Mouse (Mus musculus) MEL (cell line): Measurements from ENCODE around the gene Gm20388. TPM values are rescaled to one million over a fixed set of nuclear protein-coding genes. Genes with fewer than 3 reads are reported as not detected.

ENCODE experiments used
- DNase-seq: peaks from one replicate; pipeline ENCODE4 v3.0.0; 2011; ENCODE audit warnings: low read depth, low spot score
- H3K27ac ChIP-seq: 2 replicates; pipeline ENCODE4 v1.5.1; 2012; ENCODE audit warnings: low read depth, mild to moderate bottlenecking, control low read depth, low read length, moderate library complexity; ENCODE audit not compliant: control insufficient read depth
- H3K27me3 ChIP-seq, 2 experiments: fragments of 150-350 bp in 1 of 2; sonication (generic) in 1 of 2; 2 replicates each; pipeline ENCODE4 v1.6.1; 2012; ENCODE audit warnings: low read length in 2 of 2, mild to moderate bottlenecking in 2 of 2, improper control_type of control experiment in 1 of 2, moderate library complexity in 1 of 2; ENCODE audit not compliant: insufficient read depth in 2 of 2, control insufficient read depth in 1 of 2
- H3K36me3 ChIP-seq, 2 experiments: 2 replicates each; pipeline ENCODE4 v1.6.1; 2012 to 2014; ENCODE audit warnings: low read length in 2 of 2, improper control_type of control experiment in 1 of 2, inconsistent platforms in 1 of 2, mild to moderate bottlenecking in 1 of 2; ENCODE audit not compliant: insufficient read depth in 2 of 2, control insufficient read depth in 1 of 2
- H3K4me1 ChIP-seq, 2 experiments: fragments of 150-350 bp in 1 of 2; sonication (generic) in 1 of 2; 2 replicates each; pipeline ENCODE4 v1.6.1; 2012; ENCODE audit warnings: low read length in 2 of 2, improper control_type of control experiment in 1 of 2, mild to moderate bottlenecking in 1 of 2; ENCODE audit not compliant: insufficient read depth in 2 of 2, control insufficient read depth in 1 of 2
- H3K4me3 ChIP-seq, 2 experiments: fragments of 150-350 bp in 1 of 2; sonication (generic) in 1 of 2; 2 replicates each; pipeline ENCODE4 v1.5.1; 2012; ENCODE audit warnings: low read depth in 2 of 2, low read length in 2 of 2, mild to moderate bottlenecking in 2 of 2, moderate library complexity in 2 of 2, control low read depth in 1 of 2, improper control_type of control experiment in 1 of 2; ENCODE audit not compliant: control insufficient read depth in 1 of 2, insufficient read depth in 1 of 2
- H3K79me2 ChIP-seq: 2 replicates; pipeline ENCODE4 v1.6.1; 2012; ENCODE audit warnings: mild to moderate bottlenecking, low read length, moderate library complexity; ENCODE audit not compliant: control insufficient read depth, poor library complexity, insufficient read depth
- H3K9ac ChIP-seq: 2 replicates; pipeline ENCODE4 v1.6.1; 2012; ENCODE audit warnings: low read depth, mild to moderate bottlenecking, control low read depth, low read length, moderate library complexity; ENCODE audit not compliant: control insufficient read depth, poor library complexity, severe bottlenecking
- H3K9me3 ChIP-seq: fragments of 150-350 bp; sonication (generic); replicated peaks from 2 replicates; pipeline ENCODE4 v1.6.1; 2012; ENCODE audit warnings: mild to moderate bottlenecking, low read length, improper control_type of control experiment, moderate library complexity; ENCODE audit not compliant: insufficient read depth
- CHD1 ChIP-seq: IDR thresholded peaks from 2 replicates; pipeline ENCODE4 v1.6.1; 2012; ENCODE audit warnings: low read depth, mild to moderate bottlenecking, inconsistent platforms, low read length, improper control_type of control experiment
- E2F4 ChIP-seq: IDR thresholded peaks from 2 replicates; pipeline ENCODE4 v1.6.1; 2011; ENCODE audit warnings: low read depth, low read length, improper control_type of control experiment, borderline replicate concordance
- EP300 ChIP-seq, 2 experiments: IDR thresholded peaks; 2 replicates each; pipeline ENCODE4 v1.6.1; 2011; ENCODE audit warnings: improper control_type of control experiment in 2 of 2, low read length in 2 of 2, low read depth in 1 of 2, mild to moderate bottlenecking in 1 of 2
- ETS1 ChIP-seq: IDR thresholded peaks from 2 replicates; pipeline ENCODE4 v1.6.1; 2012; ENCODE audit warnings: low read depth, mild to moderate bottlenecking, inconsistent platforms, low read length, improper control_type of control experiment, moderate library complexity
- GATA1 ChIP-seq: IDR thresholded peaks from 2 replicates; pipeline ENCODE4 v1.6.1; 2011; ENCODE audit warnings: low read depth, low read length, improper control_type of control experiment
- MXI1 ChIP-seq: IDR thresholded peaks from 2 replicates; pipeline ENCODE4 v1.6.1; 2011; ENCODE audit warnings: mild to moderate bottlenecking, low read depth, low read length, improper control_type of control experiment
- NELFE ChIP-seq: IDR thresholded peaks from 2 replicates; pipeline ENCODE4 v1.6.1; 2011; ENCODE audit warnings: low read depth, low read length, improper control_type of control experiment
- NRF1 ChIP-seq: IDR thresholded peaks from 2 replicates; pipeline ENCODE4 v1.6.1; 2014; ENCODE audit warnings: low read depth, mild to moderate bottlenecking, inconsistent platforms, low read length, improper control_type of control experiment, moderate library complexity; ENCODE audit not compliant: poor library complexity, insufficient read depth, severe bottlenecking
- POLR2A ChIP-seq, 2 experiments: IDR thresholded peaks; 2 replicates each; pipeline ENCODE4 v1.6.1; 2011 to 2012; ENCODE audit warnings: low read length in 2 of 2, mild to moderate bottlenecking in 2 of 2, control low read depth in 1 of 2, improper control_type of control experiment in 1 of 2, low read depth in 1 of 2, moderate library complexity in 1 of 2; ENCODE audit not compliant: control insufficient read depth in 1 of 2, insufficient read depth in 1 of 2, poor library complexity in 1 of 2
- POLR2AphosphoS2 ChIP-seq: IDR thresholded peaks from 2 replicates; pipeline ENCODE4 v1.6.1; 2011; ENCODE audit warnings: low read length, improper control_type of control experiment
- POLR2AphosphoS5 ChIP-seq: IDR thresholded peaks from 2 replicates; pipeline ENCODE4 v1.6.1; 2012; ENCODE audit warnings: low read depth, borderline replicate concordance, mild to moderate bottlenecking, inconsistent platforms, low read length, moderate library complexity, mixed read lengths
- RCOR1 ChIP-seq: IDR thresholded peaks from 2 replicates; pipeline ENCODE4 v1.6.1; 2012; ENCODE audit warnings: low read depth, mild to moderate bottlenecking, inconsistent platforms, low read length, improper control_type of control experiment
- SMC3 ChIP-seq: IDR thresholded peaks from 2 replicates; pipeline ENCODE4 v1.6.1; 2011; ENCODE audit warnings: low read depth, low read length, improper control_type of control experiment
- USF1 ChIP-seq: IDR thresholded peaks from 2 replicates; pipeline ENCODE4 v1.6.1; 2014; ENCODE audit warnings: low read depth, mild to moderate bottlenecking, inconsistent platforms, low read length, improper control_type of control experiment, moderate library complexity
- USF2 ChIP-seq, 2 experiments: IDR thresholded peaks; 2 replicates each; pipeline ENCODE4 v1.6.1; 2011 to 2012; ENCODE audit warnings: improper control_type of control experiment in 2 of 2, low read length in 2 of 2, borderline replicate concordance in 1 of 2, inconsistent platforms in 1 of 2, low read depth in 1 of 2, mild to moderate bottlenecking in 1 of 2; ENCODE audit not compliant: insufficient read depth in 1 of 2
- ZKSCAN1 ChIP-seq: IDR thresholded peaks from 2 replicates; pipeline ENCODE4 v1.6.1; 2012; ENCODE audit warnings: low read depth, mild to moderate bottlenecking, inconsistent platforms, low read length, improper control_type of control experiment, moderate library complexity
- polyA plus RNA-seq, 2 experiments: library from polyadenylated mRNA; stranded (reverse) in 1 of 2; unstranded in 1 of 2; fragments of >175 nt in 1 of 2; fragments of >200 nt in 1 of 2; gene quantifications; 2 replicates each; pipeline versions ENCODE4 v1.2.1 to v1.2.4; 2012; ENCODE audit warnings: low replicate concordance in 2 of 2, low read depth in 1 of 2; ENCODE audit not compliant: insufficient read length in 2 of 2, insufficient read depth in 1 of 2, missing spikeins in 1 of 2
- total RNA-seq: library from RNA; depleted of rRNA; stranded (reverse); fragments of 300-350 nt; gene quantifications from 2 replicates; pipeline ENCODE4 v1.2.3, GENCODE M21; 2012

Gm20388 gene
- total and polyA plus RNA-seq, 3 experiments = 11.1 to 17.8 TPM; not detected in 1

DNA sequence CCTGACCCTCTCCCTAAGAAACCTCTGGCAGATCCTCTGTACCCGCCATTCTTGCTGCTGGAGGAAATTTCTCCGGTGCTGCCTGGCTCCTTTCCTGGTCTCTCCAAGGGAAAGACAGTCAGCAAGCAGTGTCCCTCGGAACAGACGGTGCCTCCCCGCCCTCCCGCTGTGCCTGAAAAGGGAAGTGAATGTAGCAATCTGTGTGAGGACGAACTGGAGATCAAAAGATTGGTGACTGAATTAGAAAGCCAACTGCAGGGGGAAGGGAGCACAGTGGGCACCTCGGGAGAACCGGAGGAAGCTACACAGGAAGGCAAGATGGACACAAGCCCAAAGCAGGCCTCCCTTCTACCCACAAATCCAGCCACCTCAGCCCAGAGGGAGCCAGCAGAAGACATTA, 2353.6 kb downstream of the Gm20388 start:
- Histone ChIP-seq H3K9me3 (no peaks in the 10 kb centered on the region), H3K4me1 (no peaks in the 10 kb centered on the region; a peak in 1 of 4 replicates), H3K27me3 (no peaks in the 10 kb centered on the region), H3K4me3 (no peak overlapping the region), H3K9ac (no peak overlapping the region), H3K36me3 (0 out of 4 replicates have a peak, but pooled peaks cover 0 to 2% of the 10 kb centered on the region in 2 experiments), H3K79me2 (no peaks in the 10 kb centered on the region)
- DNase-seq = peak; percentile 61
- TF ChIP-seq ZKSCAN1 (no peak), GATA1 (peak; percentile 37; the same call in 1 of the 2 replicates), MXI1 (no peak), EP300 (IDR thresholded peaks at IDR 0.05; ENCODE audit: low read depth in 1 of 2, low read length in 2 of 2) (peak in 1 of 2 experiments; percentile 51; a peak in 2 of 4 replicates), ETS1 (no peak), NRF1 (no peak), RCOR1 (peak; percentile 84), POLR2AphosphoS5 (no peak), POLR2A (IDR thresholded peaks at IDR 0.05; ENCODE audit: control insufficient read depth in 1 of 2, insufficient read depth in 1 of 2, low read depth in 1 of 2, low read length in 2 of 2, poor library complexity in 1 of 2) (no peak)
- TF ChIP-seq, all 39 proteins: peak for 3
- H3K27ac ChIP-seq = no peak overlapping the region

DNA sequence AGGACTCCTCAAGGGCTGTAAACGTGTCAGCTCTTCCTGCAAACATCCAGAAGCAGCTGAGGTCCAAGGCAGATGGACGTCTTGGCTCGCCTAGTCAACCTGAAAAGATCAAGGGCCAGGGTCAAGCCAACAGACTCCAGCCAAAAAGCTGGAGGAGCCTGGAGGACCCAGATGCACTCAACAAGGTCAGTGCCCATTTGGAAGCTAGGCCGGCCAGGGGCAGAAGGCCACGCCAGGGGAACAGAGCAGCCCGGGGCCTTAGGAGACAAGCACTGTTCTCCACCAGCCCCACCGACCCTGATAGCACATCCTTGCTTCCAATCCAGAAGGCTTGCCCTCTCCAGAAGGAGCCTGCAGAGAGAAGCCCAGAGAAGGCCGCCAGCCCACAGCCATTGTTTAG, 2354.9 kb downstream of the Gm20388 start:
- TF ChIP-seq SMC3 (no peak), USF2 (IDR thresholded peaks at IDR 0.05; ENCODE audit: borderline replicate concordance in 1 of 2, insufficient read depth in 1 of 2, low read depth in 1 of 2, low read length in 2 of 2) (no peak)
- no peaks in the 10 kb centered on the region; a peak in 1 of 4 replicates for H3K4me1 ChIP-seq
- H3K9ac ChIP-seq = no peak overlapping the region
- 0 out of 4 replicates have a peak, but pooled peaks cover 0 to 2% of the 10 kb centered on the region in 2 experiments for H3K36me3 ChIP-seq
- no peak overlapping the region for H3K27ac ChIP-seq
- H3K4me3 ChIP-seq = no peak overlapping the region
- no peak for DNase-seq
- H3K79me2 ChIP-seq = no peaks in the 10 kb centered on the region
- no peaks in the 10 kb centered on the region for H3K9me3 ChIP-seq
- H3K27me3 ChIP-seq = no peaks in the 10 kb centered on the region

DNA sequence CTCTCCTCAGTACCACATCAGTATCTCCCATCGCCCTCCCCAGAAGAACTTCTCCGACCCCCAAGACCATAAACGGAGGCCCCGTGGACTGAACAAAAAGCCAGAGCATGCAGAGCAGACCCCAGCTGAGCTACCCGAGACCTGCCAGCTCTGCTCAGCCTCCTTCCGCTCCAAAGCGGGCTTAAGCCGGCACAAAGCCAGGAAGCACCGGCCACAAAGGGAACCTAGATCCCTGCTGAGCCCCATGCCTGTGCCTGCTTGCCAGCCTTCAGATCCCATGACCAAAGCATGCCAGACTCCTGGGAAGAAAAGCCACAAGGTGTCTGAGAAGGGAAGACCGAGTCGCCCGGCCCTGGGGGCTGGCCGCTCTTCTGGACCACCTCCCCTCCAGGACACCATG, 2356.2 kb downstream of the Gm20388 start:
- Histone ChIP-seq H3K4me1 (no peaks in the 10 kb centered on the region; a peak in 1 of 4 replicates), H3K4me3 (no peak overlapping the region), H3K9me3 (no peaks in the 10 kb centered on the region), H3K79me2 (no peaks in the 10 kb centered on the region), H3K36me3 (0 out of 4 replicates have a peak, but pooled peaks cover 0 to 2% of the 10 kb centered on the region in 2 experiments), H3K27ac (no peak overlapping the region), H3K9ac (no peak overlapping the region)
- DNase-seq = no peak
- no peak for TF ChIP-seq E2F4
- TF ChIP-seq NELFE = no peak
- TF ChIP-seq ZKSCAN1 = no peak
- TF ChIP-seq USF1 = no peak
- no peak for TF ChIP-seq POLR2AphosphoS2
- no peak for TF ChIP-seq CHD1
- no peak for TF ChIP-seq POLR2A (IDR thresholded peaks at IDR 0.05; ENCODE audit: control insufficient read depth in 1 of 2, insufficient read depth in 1 of 2, low read depth in 1 of 2, low read length in 2 of 2, poor library complexity in 1 of 2)
- TF ChIP-seq, all 39 proteins: peak for 0
- no peaks in the 10 kb centered on the region for H3K27me3 ChIP-seq
